Mouse (Mus musculus) cortical plate, adult 2 months (tissue): ENCODE results near the gene Rnasek.

Experiments used
- CTCF ChIP-seq: fragments of 200-500 bp; IDR thresholded peaks from 2 replicates; pipeline ENCODE4 v1.5.1; 2011; ENCODE audit warnings: mild to moderate bottlenecking, control low read depth, low read length; ENCODE audit not compliant: insufficient read depth; ENCODE audit errors: extremely low read depth
- POLR2A ChIP-seq: fragments of 200-500 bp; IDR thresholded peaks from 2 replicates; pipeline ENCODE4 v1.6.1; 2011; ENCODE audit warnings: mild to moderate bottlenecking, low read length, control low read depth; ENCODE audit not compliant: insufficient read depth; ENCODE audit errors: extremely low read depth

DNA sequence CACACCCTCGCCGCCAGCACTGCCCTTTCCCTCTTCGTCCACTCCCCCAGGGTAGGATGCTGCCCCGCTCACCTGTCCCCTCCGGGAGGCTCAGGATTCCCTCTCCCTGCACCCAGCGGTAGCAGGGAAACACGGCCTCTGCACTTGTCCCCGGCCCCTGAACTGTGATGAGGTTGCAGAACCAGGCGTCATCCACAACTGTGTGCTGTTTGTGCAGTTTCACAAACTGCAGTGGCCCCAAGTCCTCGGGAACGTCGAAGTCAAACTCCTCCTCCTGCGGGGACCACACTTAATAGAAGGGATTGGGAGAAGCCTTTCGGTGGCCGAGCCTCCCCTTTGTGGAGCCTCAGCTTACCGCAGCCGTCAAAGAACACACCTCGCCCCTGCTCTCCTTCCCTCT lies 14.7 kb upstream of the Rnasek start:
- TF ChIP-seq CTCF (no peak), POLR2A (no peak)
